Mouse (Mus musculus): ENCODE measurements at regions not wholly inside any gene's neighbourhood (a gene's known extent, or its start where the extent isn't known, plus 50 kb on each side); places are given as distances from the start of the nearest gene placed in this dataset.
A peak's percentile ranks its signal among the peaks of the same experiment; 100 is the strongest.

DNA sequence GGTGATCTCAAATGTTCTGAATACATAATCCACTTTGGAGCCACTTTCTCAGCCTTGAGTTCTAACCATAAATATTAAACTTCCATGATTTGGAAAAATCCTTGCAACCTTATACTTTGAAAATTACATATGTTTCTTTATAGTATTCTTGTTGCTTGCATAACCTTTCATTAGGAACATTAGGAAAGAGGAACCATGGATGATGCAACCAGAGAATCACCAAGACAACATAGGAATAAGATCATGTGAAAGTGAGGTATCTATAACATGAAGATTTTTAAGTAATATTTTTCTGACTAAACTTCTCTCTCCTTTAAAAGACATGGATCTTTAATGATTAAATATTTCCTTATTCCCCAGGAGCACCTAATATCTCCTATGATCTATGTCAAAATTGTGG lies 1057.0 kb downstream of the Pla2g4a start:
- DNase-seq (ENCODE audit: low spot score in 2 of 2): no peak
- intact Hi-C loops (cut with DNase I): no loop called here

DNA sequence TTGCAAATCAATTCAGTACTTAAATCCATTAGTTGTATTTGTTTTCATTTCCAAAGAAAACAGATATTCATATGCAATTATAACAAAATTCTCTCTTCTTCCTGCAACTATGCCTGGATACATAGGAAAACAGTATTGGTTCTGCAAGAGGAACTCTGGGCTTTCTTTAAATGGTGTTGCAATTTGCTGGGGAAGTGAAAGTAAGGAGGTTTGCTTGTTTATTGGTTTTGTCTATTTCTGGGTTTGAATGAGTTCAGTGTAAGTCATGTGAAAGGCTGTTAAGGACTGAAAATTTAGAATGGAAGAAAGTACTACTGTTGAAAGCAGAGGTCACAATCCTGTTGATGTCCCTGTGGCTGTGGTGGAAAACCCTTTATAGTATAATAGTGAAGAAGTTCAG lies 1058.0 kb downstream of the Pla2g4a start:
- intact Hi-C loops (cut with DNase I): no loop called here
- peak in 1 of 2 experiments; percentile 0 for DNase-seq (ENCODE audit: low spot score in 2 of 2)

DNA sequence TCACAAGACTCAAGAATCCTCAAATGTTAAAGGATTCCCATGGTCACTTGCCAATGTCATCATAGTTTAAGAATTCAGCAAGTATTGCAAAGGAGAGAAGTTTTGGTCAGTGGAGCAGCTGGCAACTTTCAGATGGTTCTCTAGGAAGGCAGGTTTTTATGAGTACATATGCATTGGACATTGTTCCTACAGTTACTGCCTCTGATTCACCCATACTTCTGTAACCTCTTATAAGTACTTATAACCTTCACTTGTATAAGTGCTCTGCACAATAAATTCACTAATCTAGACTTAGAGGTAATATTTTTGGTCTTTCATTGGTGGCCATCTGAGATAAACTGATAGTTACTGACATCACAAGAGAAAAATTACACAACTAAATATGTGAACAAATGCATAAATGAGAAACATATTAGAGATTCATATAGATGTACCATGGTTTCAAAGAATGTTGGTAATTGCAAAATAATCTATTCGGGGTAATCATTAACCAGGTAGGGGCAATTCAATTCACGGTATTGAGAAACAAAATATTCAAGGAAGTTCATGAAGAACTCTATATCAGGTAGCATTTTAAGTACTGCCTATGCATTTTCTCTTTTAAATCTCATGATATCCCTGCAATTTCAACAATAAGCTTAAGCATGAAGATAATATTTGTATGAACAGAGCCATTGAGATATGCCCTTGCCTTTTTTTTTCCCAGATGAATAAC lies 1059.6 kb downstream of the Pla2g4a start:
- intact Hi-C loops (cut with DNase I): no loop called here
- DNase-seq (ENCODE audit: low spot score in 2 of 2): no peak

GRCm38 (mm10) chr1:148870788-148871187 lies 1090.3 kb downstream of the Pla2g4a start:
- intact Hi-C loops (cut with DNase I): no loop called here
- no peak for DNase-seq (ENCODE audit: low spot score in 2 of 2)

GRCm38 (mm10) chr1:148863582-148863981 lies 1097.5 kb downstream of the Pla2g4a start:
- no peak for DNase-seq (ENCODE audit: low spot score in 2 of 2)
- intact Hi-C loops (cut with DNase I): no loop called here

DNA sequence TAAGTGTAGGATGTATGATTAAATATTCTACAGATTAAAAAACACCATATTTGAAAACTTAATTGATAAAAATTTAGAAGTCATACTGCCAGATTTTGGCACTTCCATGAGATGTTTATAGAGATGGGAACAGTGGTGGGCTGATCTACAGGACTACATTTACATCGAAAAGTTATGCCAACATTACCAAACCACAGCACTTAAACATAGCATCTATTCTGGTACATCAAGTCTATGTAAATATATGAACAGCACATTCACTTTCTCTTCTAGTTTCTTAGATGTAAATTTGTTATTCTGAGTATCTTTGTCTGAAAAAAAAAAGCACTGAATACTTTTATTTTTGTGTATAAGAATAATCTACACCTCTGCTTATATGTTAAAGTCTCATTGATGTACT lies 1108.1 kb downstream of the Pla2g4a start:
- no peak for DNase-seq (ENCODE audit: low spot score in 2 of 2)
- intact Hi-C loops (cut with DNase I): no loop called here

DNA sequence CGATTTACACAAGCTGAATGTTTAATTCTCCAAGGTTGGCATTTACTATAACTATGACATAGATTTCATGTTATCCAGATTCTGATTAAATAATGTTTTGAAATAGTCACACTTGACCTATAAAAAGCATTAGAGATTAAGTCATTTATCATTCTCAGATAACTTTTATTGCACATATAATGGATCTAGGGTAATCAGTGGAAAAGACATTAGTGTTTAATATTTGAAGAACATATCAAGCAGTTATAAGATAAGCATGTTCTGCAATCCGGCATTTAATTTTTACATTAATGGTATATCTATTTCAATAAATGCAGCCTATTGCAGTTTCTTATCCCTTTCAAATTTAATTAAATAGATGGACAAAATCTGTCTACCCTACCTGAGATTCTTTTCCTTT lies 1114.5 kb downstream of the Pla2g4a start:
- intact Hi-C loops (cut with DNase I): no loop called here
- no peak for DNase-seq (ENCODE audit: low spot score in 2 of 2)

- intact Hi-C loops (cut with DNase I): no loop called here
- no peak for DNase-seq (ENCODE audit: low spot score in 2 of 2)
Measured at GRCm38 (mm10) chr1:148823146-148823545, 1137.9 kb downstream of the Pla2g4a start.

GRCm38 (mm10) chr1:148808707-148809106 lies 1152.4 kb downstream of the Pla2g4a start:
- DNase-seq (ENCODE audit: low spot score in 2 of 2): no peak
- intact Hi-C loops (cut with DNase I): no loop called here

DNA sequence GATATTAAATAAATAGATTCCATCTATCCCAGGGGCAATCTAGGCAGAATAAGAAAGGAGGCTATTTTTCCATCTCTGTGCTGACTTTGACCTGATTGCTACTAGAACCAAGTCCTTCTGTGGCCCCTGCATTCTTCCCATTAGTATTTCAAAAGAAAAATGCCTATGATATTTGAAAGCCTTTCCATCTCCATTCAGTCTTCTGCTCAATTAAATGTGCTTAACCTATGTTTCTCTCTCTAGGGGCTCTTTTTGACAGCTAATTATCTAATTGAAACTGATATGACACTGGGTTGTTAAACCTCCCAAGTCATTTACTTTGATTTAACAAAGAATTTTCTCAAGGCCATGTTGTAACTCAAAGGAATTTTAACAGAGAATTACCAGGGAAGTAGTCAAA lies 1164.0 kb downstream of the Pla2g4a start:
- intact Hi-C loops (cut with DNase I): no loop called here
- no peak for DNase-seq (ENCODE audit: low spot score in 2 of 2)

GRCm38 (mm10) chr1:148750806-148751205 lies 1210.3 kb downstream of the Pla2g4a start:
- peak in 1 of 2 experiments; percentile 23 for DNase-seq (ENCODE audit: low spot score in 2 of 2)

DNA sequence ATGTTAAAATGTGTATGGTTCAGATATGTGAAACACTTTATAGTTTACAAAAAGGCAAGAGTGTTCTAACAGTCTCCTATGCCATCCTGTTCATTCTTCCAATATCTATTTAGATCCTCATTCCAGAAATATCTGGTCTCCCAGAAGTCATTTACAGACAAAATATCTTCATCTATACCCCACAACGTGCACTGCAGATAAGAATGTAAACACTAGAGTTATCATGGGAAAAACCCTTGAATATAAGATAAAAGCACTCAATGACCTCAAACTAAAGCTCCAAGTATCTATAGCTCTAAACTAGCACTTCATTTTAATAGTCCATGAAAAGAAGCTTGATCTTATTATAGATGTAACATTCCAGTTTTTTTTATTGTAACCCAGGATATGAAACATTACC lies 1239.0 kb downstream of the Pla2g4a start:
- no peak for DNase-seq (ENCODE audit: low spot score in 2 of 2)
- intact Hi-C loops (cut with DNase I): no loop called here

More at GRCm38 (mm10) chr1:148750806-148751205, 1210.3 kb downstream of the Pla2g4a start:
- intact Hi-C loops (cut with DNase I): no loop called here

DNA sequence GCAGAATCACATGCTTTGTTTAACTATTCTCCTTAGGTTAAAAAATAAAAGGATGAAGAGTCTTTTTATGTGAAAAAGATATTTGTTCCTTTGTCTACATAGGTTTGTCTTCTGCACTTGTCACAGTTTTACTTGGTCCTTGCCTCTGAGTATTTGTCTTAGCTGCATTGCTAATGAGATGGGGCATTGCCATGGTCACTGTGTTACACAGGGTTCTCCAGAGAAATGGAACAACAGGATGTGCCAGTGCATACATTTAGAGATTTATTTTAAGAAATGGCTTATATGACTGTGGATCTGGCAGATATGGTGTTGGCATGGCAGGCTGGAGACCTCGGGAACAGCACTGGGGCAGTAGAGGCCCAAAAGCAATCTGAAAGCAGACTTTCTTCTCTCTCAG lies 1239.7 kb downstream of the Pla2g4a start:
- intact Hi-C loops (cut with DNase I): no loop called here
- DNase-seq (ENCODE audit: low spot score in 2 of 2): no peak

DNA sequence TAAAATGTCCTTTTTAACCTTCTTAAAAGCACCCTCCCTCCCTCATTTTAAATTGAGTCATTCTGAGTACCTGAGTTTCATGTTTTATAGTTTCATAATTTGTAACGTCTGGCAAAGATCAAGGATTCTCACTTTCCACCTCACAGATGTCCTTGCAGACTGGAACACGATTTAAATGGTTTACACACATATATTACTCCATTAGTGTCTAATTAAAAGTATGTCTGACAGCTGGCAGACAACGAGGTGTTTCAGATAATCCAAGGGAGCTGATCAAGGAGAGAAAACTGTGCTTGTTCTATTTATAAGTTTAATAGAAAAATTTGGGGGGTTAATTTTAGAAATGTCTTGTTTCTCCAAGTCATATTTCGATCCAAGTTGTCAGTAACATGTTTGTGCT lies 1240.1 kb downstream of the Pla2g4a start:
- intact Hi-C loops (cut with DNase I): no loop called here
- no peak for DNase-seq (ENCODE audit: low spot score in 2 of 2)

DNA sequence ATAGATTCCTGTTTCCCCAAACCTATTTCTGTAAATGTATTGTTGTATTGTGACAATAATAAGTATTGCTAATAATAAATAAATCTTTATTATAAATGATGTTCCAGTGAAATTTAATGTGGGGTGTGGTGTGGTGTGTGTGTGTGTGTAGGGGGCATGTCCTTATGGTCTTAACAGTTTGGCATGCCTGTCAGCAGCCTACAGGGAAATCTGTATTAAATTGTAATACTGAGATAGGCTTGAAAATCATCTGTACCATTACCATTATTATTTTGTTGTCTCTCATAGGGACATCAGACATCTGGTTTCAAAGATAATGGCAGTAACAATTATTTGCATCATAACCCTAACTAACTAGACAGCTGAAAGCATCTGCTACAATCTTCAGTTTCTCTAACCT lies 1253.0 kb downstream of the Pla2g4a start:
- no peak for DNase-seq (ENCODE audit: low spot score in 2 of 2)
- intact Hi-C loops (cut with DNase I): no loop called here

- intact Hi-C loops (cut with DNase I): no loop called here
Measured at GRCm38 (mm10) chr1:148707657-148708056, 1253.4 kb downstream of the Pla2g4a start.

DNA sequence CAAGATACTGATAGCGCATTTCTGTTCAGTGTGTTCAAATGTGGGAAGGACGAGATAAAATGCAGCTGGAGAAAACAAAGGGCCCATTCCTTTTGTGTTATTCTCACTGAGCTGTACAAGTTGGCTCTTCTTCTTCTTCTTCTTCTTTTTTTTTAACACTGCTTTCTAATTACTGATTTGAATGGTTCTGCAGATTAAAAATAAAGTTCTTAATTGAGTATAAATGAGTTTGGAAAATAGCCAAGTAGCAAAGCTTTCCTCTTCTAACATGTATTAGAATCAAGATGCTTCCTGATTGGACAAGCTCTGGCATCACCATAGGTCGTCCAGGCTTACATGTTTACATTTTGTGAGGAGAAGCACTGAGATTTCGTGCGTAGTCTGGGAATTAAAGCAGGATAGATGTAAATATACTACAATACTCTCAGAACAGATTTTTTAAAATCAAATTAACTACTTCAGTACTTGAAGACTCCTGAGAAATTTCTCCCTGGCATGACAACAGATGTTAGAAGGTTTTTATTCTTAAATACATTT lies 1254.8 kb downstream of the Pla2g4a start:
- no peak for DNase-seq (ENCODE audit: low spot score in 2 of 2)
- intact Hi-C loops (cut with DNase I): no loop called here

More at GRCm38 (mm10) chr1:148707657-148708056, 1253.4 kb downstream of the Pla2g4a start:
- DNase-seq (ENCODE audit: low spot score in 2 of 2): peak in 1 of 2 experiments; percentile 1

GRCm38 (mm10) chr1:148700599-148700954 lies 1260.5 kb downstream of the Pla2g4a start:
- intact Hi-C loops (cut with DNase I): no loop called here

DNA sequence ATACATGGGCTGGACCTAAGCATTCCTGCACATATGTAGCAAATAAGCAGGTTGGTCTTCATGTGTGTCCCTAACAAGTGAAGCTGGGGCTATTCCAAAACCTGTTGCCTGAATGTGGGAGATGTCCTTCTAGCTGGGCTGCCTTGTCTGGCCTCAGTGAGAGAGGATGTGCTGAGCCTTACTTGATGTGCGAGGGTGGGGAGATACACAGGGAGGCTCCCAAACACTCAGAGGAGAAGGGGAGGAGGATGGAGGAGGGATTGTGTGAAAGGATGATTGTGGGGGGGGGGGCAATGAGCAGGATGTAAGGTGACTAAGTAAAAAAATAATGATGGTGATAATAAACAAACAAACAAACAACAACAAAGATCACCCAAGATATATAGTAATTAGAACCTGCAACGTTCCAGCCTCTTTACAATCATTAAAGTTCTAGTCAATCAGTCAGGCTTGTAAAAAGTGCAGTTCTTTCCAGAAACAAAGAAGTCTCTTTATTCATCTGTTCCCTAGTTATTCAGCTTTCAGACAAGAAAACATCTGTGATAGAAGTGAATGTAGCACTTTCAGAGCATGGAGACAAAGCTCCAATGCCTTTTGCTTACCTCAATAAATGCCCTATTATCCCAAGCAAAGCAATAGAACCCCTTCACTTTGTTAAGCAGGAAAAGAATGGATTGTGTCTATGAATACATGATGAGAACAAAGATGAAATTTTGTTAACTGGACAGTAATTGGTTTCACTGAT lies 1261.1 kb downstream of the Pla2g4a start:
- intact Hi-C loops (cut with DNase I): no loop called here
- DNase-seq (ENCODE audit: low spot score in 2 of 2): no peak

More at GRCm38 (mm10) chr1:148700599-148700954, 1260.5 kb downstream of the Pla2g4a start:
- no peak for DNase-seq (ENCODE audit: low spot score in 2 of 2)

- intact Hi-C loops (cut with DNase I): no loop called here
- DNase-seq (ENCODE audit: low spot score in 2 of 2): no peak
Measured at GRCm38 (mm10) chr1:148690085-148690484, 1271.0 kb downstream of the Pla2g4a start.

DNA sequence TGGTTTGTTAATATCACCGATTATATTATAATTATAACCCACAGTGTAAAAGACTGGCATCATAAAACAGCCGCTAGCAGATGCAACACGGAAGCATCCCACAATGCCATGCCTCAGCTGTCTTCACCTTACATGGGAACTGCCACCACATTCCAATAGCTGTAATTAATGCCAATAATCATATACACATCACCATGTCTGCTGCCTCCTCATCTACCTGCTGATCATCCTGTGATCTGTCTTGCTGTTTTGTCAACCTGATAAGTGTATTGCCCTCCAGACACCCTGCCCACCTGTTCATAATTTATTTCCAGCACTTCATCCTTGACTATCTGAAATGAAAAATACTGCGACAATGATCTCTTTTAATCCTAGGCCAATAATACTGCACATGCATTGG lies 1271.5 kb downstream of the Pla2g4a start:
- intact Hi-C loops (cut with DNase I): no loop called here
- DNase-seq (ENCODE audit: low spot score in 2 of 2): no peak
